Mouse (Mus musculus): ENCODE results near the gene Elovl5.

GRCm38 (mm10) chr9:77918961-77919670, 2.0 kb downstream of the Elovl5 start:
- TF ChIP-seq CTCF (IDR thresholded peaks at IDR 0.05; ENCODE audit: low read depth, low read length) (no peak), POLR2A (IDR thresholded peaks at IDR 0.05; ENCODE audit: insufficient read depth, low read length) (no peak), EP300 (IDR thresholded peaks at IDR 0.05; ENCODE audit: insufficient read depth, low read depth, low read length) (no peak)

Data from ES-Bruce4 (cell line).